Mouse (Mus musculus) hindbrain, postnatal 0 days (tissue): Measurements from ENCODE around the gene Ccdc124. TPM values are rescaled to one million over a fixed set of nuclear protein-coding genes. Genes with fewer than 3 reads are reported as not detected.

Experiments
- ATAC-seq: fragments of 200-750 bp; cut with Nextera tagmentation; 2 replicates; pipeline ENCODE4 v1.8.0; 2017; ENCODE audit warnings: mild to moderate bottlenecking, moderate TSS enrichment, moderate library complexity
- DNase-seq: peaks from one replicate; pipeline ENCODE4 v3.0.0-alpha.2; 2015; ENCODE audit warnings: low spot score
- H3K27ac ChIP-seq: fragments of 300-500 bp; sonication (generic); 2 replicates; pipeline ENCODE4 v1.5.1; 2014; ENCODE audit warnings: mild to moderate bottlenecking
- H3K27me3 ChIP-seq: fragments of 300-500 bp; sonication (generic); 2 replicates; pipeline ENCODE4 v1.6.1; 2014; ENCODE audit warnings: low read length, mixed read lengths; ENCODE audit not compliant: insufficient read depth
- H3K36me3 ChIP-seq: fragments of 300-500 bp; sonication (generic); 2 replicates; pipeline ENCODE4 v1.6.1; 2014; ENCODE audit warnings: low read length, mixed read lengths; ENCODE audit not compliant: insufficient read depth
- H3K4me1 ChIP-seq: fragments of 300-500 bp; sonication (generic); 2 replicates; pipeline ENCODE4 v1.6.1; 2014; ENCODE audit warnings: antibody characterized with exemption, low read length, mixed read lengths; ENCODE audit not compliant: insufficient read depth
- H3K4me2 ChIP-seq: fragments of 300-500 bp; sonication (generic); 2 replicates; pipeline ENCODE4 v1.6.1; 2014; ENCODE audit warnings: low read depth, mild to moderate bottlenecking, low read length, moderate library complexity, mixed read lengths
- H3K4me3 ChIP-seq: fragments of 300-500 bp; sonication (generic); 2 replicates; pipeline ENCODE4 v1.5.1; 2014; ENCODE audit warnings: low read length
- H3K9ac ChIP-seq: fragments of 300-500 bp; sonication (generic); replicated peaks from 2 replicates; pipeline ENCODE4 v1.6.1; 2014; ENCODE audit warnings: mild to moderate bottlenecking, low read length, moderate library complexity, mixed read lengths
- H3K9me3 ChIP-seq: fragments of 300-500 bp; sonication (generic); 2 replicates; pipeline ENCODE4 v1.6.1; 2016; ENCODE audit warnings: low read length, mixed read lengths
- CTCF ChIP-seq: IDR thresholded peaks from 2 replicates; pipeline ENCODE4 v1.5.1; 2016; ENCODE audit warnings: antibody characterized with exemption, control low read depth, low read depth
- WGBS: fragments of 180-500 bp; shearing (Covaris S2); extraction: QIAGEN DNeasy Blood & Tissue Kit; methylation state at CpG from one replicate; pipeline ENCODE4 v1.1.7; 2014; 5-methylcytosine and 5-hydroxymethylcytosine counted together
- polyA plus RNA-seq: library from polyadenylated mRNA; unstranded; fragments of >200 nt; fragmentation: Nextera tagmentation; extraction: Ambion mirVana; gene quantifications from 2 replicates; pipeline ENCODE4 v1.2.1, GENCODE M21; 2015
- total RNA-seq: library from RNA; depleted of rRNA; stranded (reverse); fragments of >200 nt; gene quantifications from 2 replicates; pipeline ENCODE4 v1.2.3, GENCODE M21; 2014

Gene Ccdc124
- total and polyA plus RNA-seq, 2 experiments from 2014 or later: 45.1 to 145 TPM

- Histone ChIP-seq H3K4me2 (peak within 1 kb of the TSS; percentile 94), H3K27ac (peak within 1 kb of the TSS; percentile 90), H3K9ac (peak within 1 kb of the TSS; percentile 85), H3K4me3 (peak within 1 kb of the TSS; percentile 82), H3K36me3 (peaks cover 2% of the 10 kb centered on the region), H3K9me3 (no peaks in the 10 kb centered on the region), H3K4me1 (peaks cover 7% of the 10 kb centered on the region; the same call in 1 of the 2 replicates), H3K27me3 (no peaks in the 10 kb centered on the region)
- DNase-seq (peak; percentile 96), ATAC-seq (peak; percentile 96)
- 1% methylated on average over 66 of the region's 86 CpGs for WGBS
- TF ChIP-seq CTCF: no peak
These were observed 32.3 kb upstream of the Ccdc124 start, which contains the start of gene Map1s for GRCm38 (mm10) chr8:70905831-70906736. Gene Map1s (plus strand): TSS chr8:70905932.

DNA sequence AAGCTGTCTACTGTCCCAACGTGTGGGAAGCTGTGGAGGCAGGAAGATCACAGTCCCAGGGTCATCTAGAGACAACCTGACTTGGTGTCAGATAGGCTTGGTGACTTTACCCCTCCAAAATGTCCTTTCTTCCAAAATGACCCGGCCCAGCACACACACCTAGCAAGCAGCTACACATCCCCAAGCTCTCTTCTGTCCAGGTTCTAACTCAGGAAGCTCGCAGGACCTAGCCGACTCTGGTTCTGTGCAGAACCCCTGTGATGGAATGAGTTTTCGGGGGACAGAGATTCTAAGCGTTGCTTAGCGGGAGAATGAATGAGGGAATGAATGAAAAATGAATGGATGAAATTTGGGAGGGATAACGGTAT, 31.7 kb upstream of the Ccdc124 start:
- Histone ChIP-seq H3K4me3 (peak overlapping the region; percentile 82), H3K9me3 (no peaks in the 10 kb centered on the region), H3K4me2 (peak overlapping the region; percentile 94), H3K27me3 (no peaks in the 10 kb centered on the region), H3K4me1 (peaks cover 7% of the 10 kb centered on the region; the same call in 1 of the 2 replicates), H3K36me3 (no peaks in the 10 kb centered on the region), H3K9ac (peak overlapping the region; percentile 85), H3K27ac (peak overlapping the region; percentile 90)
- WGBS: 18% methylated on average over 8 of the region's 8 CpGs
- no peak for DNase-seq
- TF ChIP-seq CTCF: no peak
- ATAC-seq: peak; percentile 50

- ATAC-seq (no peak), DNase-seq (no peak)
- Histone ChIP-seq H3K36me3 (no peaks in the 10 kb centered on the region), H3K4me3 (no peak overlapping the region), H3K9me3 (no peaks in the 10 kb centered on the region), H3K4me2 (no peak overlapping the region), H3K27ac (no peak overlapping the region), H3K4me1 (peaks cover 7% of the 10 kb centered on the region; the same call in 1 of the 2 replicates), H3K9ac (no peak overlapping the region), H3K27me3 (no peaks in the 10 kb centered on the region)
- no peak for TF ChIP-seq CTCF
- 63% methylated on average over 4 of the region's 4 CpGs for whole genome bisulfite sequencing
These were observed 30.8 kb upstream of the Ccdc124 start for GRCm38 (mm10) chr8:70904532-70904931.

DNA sequence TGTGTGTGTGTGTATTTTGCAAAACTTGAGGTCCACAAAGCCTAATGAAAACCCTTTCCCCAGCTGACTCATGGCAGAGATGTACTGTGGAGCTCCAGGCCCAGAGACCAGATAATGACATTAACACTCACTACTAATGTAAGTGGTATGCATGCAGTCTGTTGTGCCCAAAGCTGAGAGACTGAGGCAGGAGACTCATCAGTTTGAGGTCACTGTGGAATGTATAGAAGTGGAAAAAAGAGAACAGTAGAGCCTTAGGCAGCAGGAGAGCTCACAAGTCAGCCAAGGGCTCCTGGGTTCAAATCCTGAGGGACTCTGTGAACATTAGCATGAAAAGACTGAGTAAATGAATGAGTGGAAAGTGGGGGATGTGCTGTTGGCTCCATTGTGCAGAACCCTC, 29.8 kb upstream of the Ccdc124 start:
- Histone ChIP-seq H3K9ac (no peak overlapping the region), H3K36me3 (no peaks in the 10 kb centered on the region), H3K9me3 (no peaks in the 10 kb centered on the region), H3K4me1 (peaks cover 7% of the 10 kb centered on the region; the same call in 1 of the 2 replicates), H3K4me3 (no peak overlapping the region), H3K4me2 (no peak overlapping the region), H3K27ac (no peak overlapping the region), H3K27me3 (no peaks in the 10 kb centered on the region)
- no peak for TF ChIP-seq CTCF
- no peak for DNase-seq
- no peak for ATAC-seq

DNA sequence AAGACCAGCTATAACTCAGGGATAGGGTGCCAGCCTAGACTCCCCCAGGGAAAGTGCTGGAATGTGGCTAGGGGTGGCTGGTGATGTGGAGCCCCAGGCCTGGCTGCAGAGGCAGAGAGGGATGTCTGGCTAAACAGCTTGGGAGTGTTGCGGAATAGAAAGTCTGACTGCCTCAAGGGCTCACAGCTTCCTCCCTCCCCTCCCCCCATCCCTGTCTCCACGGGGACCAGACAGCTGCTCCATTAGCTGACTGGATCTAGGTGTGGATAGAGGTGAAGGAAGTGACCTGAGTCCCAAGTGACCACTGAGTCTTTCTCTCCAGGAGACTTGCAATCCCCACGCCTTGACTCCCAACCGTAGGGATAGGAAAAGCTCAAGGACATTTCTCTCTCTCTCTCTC, 29.4 kb upstream of the Ccdc124 start:
- ATAC-seq (no peak), DNase-seq (no peak)
- Histone ChIP-seq H3K4me1 (peaks cover 7% of the 10 kb centered on the region; the same call in 1 of the 2 replicates), H3K4me2 (no peak overlapping the region), H3K27me3 (no peaks in the 10 kb centered on the region), H3K36me3 (no peaks in the 10 kb centered on the region), H3K9me3 (no peaks in the 10 kb centered on the region), H3K27ac (no peak overlapping the region), H3K4me3 (no peak overlapping the region), H3K9ac (no peak overlapping the region)
- no peak for TF ChIP-seq CTCF
- WGBS: 42% methylated on average over 4 of the region's 4 CpGs

- Histone ChIP-seq H3K9me3 (no peaks in the 10 kb centered on the region), H3K27me3 (no peaks in the 10 kb centered on the region), H3K36me3 (no peaks in the 10 kb centered on the region), H3K27ac (no peak overlapping the region), H3K9ac (no peak overlapping the region), H3K4me3 (no peak overlapping the region), H3K4me2 (no peak overlapping the region), H3K4me1 (peaks cover 7% of the 10 kb centered on the region; the same call in 1 of the 2 replicates)
- ATAC-seq (no peak), DNase-seq (no peak)
- no peak for TF ChIP-seq CTCF
- WGBS: 33% methylated on average over 5 of the region's 5 CpGs
These were observed 28.5 kb upstream of the Ccdc124 start for GRCm38 (mm10) chr8:70902211-70902610.
